Mouse (Mus musculus) thymus, adult 2 months (tissue): ENCODE results near the gene Olfr117. TPM values are rescaled to one million over a fixed set of nuclear protein-coding genes. Genes with fewer than 3 reads are reported as not detected.
"Not testable (repeated sequence)": the region's sequence is repeated elsewhere in the genome, so short reads cannot be mapped to it uniquely, and the experiment has no call there.

Experiments used
- DNase-seq: peaks from one replicate; pipeline ENCODE4 v3.0.0; 2021
- H3K27ac ChIP-seq: fragments of 200-500 bp; 2 replicates; pipeline ENCODE4 v1.5.1; 2012; ENCODE audit warnings: low read length, control low read depth; ENCODE audit not compliant: control insufficient read depth, insufficient read depth
- H3K27me3 ChIP-seq: fragments of 200-500 bp; 2 replicates; pipeline ENCODE4 v1.6.1; 2012; ENCODE audit warnings: mild to moderate bottlenecking, low read length, moderate library complexity, mixed read lengths; ENCODE audit not compliant: control insufficient read depth, insufficient read depth
- H3K36me3 ChIP-seq: fragments of 200-500 bp; 2 replicates; pipeline ENCODE4 v1.6.1; 2012; ENCODE audit warnings: mild to moderate bottlenecking, low read length, moderate library complexity; ENCODE audit not compliant: control insufficient read depth, insufficient read depth
- H3K4me1 ChIP-seq: fragments of 200-500 bp; replicated peaks from 2 replicates; pipeline ENCODE4 v1.6.1; 2012; ENCODE audit warnings: low read length; ENCODE audit not compliant: control insufficient read depth, insufficient read depth
- H3K4me3 ChIP-seq: fragments of 200-500 bp; 2 replicates; pipeline ENCODE4 v1.5.1; 2012; ENCODE audit warnings: mild to moderate bottlenecking, low read length, control low read depth, moderate library complexity; ENCODE audit not compliant: control insufficient read depth, insufficient read depth
- CTCF ChIP-seq: fragments of 200-500 bp; IDR thresholded peaks from 2 replicates; pipeline ENCODE4 v1.5.1; 2012; ENCODE audit warnings: mild to moderate bottlenecking, control low read depth, low read length, moderate library complexity, borderline replicate concordance; ENCODE audit not compliant: control insufficient read depth, poor library complexity, insufficient read depth; ENCODE audit errors: extremely low read depth
- POLR2A ChIP-seq: fragments of 200-500 bp; IDR thresholded peaks from 2 replicates; pipeline ENCODE4 v1.6.1; 2012; ENCODE audit warnings: mild to moderate bottlenecking, low read length, control low read depth, moderate library complexity; ENCODE audit not compliant: control insufficient read depth, poor library complexity, insufficient read depth; ENCODE audit errors: extremely low read depth
- WGBS: fragments of 180-500 bp; shearing (Covaris S2); methylation state at CpG from one replicate; pipeline ENCODE4 v1.1.7; 2018; 5-methylcytosine and 5-hydroxymethylcytosine counted together
- polyA plus RNA-seq: library from polyadenylated mRNA; depleted of rRNA; stranded (reverse); fragments of >200 nt; gene quantifications from 2 replicates; pipeline ENCODE4 v1.2.3, GENCODE M21; 2012; rRNA removed

Gene Olfr117
- not detected in 2 replicates for polyA plus RNA-seq

DNA sequence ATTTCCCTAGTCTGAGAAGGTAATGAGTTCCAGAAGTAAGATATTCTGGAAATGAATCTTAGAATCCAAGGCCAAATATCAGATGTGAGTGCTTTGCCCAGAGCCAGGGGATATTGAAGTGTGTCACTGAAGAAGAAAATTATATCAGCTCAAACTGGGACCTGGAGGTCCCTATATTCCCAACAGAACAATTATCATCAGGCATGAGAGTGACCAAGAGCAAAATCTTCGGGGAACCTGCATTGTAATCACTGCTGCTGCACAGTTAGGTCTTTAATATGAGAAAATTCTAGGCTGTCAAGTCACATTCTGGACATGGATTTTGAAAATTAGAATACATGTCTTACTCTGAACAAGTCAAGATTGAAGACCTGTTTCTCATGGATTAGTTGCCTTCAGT is at the start of gene Olfr117:
Gene Olfr117, minus strand, starts transcription at position 101 of the 400 bp plus-strand sequence.
- TF ChIP-seq CTCF (no peak), POLR2A (no peak)
- no peaks in the 10 kb centered on the region for H3K4me1 ChIP-seq
- 58% methylated on average over 1 of the region's 1 CpGs for WGBS
- no peak within 1 kb of the TSS for H3K4me3 ChIP-seq
- no peaks in the 10 kb centered on the region for H3K36me3 ChIP-seq
- H3K27me3 ChIP-seq = no peaks in the 10 kb centered on the region
- H3K27ac ChIP-seq = no peak within 1 kb of the TSS
- DNase-seq = no peak

GRCm38 (mm10) chr17:37696264-37696663 is 32.7 kb upstream of the Olfr117 start, which contains the start of gene Olfr119:
Olfr119 (plus strand) TSS chr17:37696564.
- H3K4me3 ChIP-seq, H3K36me3 ChIP-seq, H3K4me1 ChIP-seq, H3K27me3 ChIP-seq, H3K27ac ChIP-seq, DNase-seq: not testable (repeated sequence)
- WGBS = 75% methylated on average over 1 of the region's 1 CpGs

- no peak within 1 kb of the TSS for H3K27ac ChIP-seq
- 76% methylated on average over 2 of the region's 2 CpGs for WGBS
- no peaks in the 10 kb centered on the region for H3K4me1 ChIP-seq
- H3K36me3 ChIP-seq = no peaks in the 10 kb centered on the region
- no peak within 1 kb of the TSS for H3K4me3 ChIP-seq
- DNase-seq = no peak
- no peak for TF ChIP-seq CTCF
- TF ChIP-seq POLR2A = no peak
- no peaks in the 10 kb centered on the region for H3K27me3 ChIP-seq
Measured at GRCm38 (mm10) chr17:37666688-37667087, 3.1 kb upstream of the Olfr117 start, which contains the start of gene Olfr118. Olfr118 (plus strand) TSS chr17:37666988.

GRCm38 (mm10) chr17:37627009-37627408 is 36.6 kb downstream of the Olfr117 start, which contains the start of the genes Olfr115 and Olfr116:
Olfr115 (minus strand) TSS chr17:37627109.
Olfr116 (minus strand) TSS chr17:37627199.
- 87% methylated on average over 2 of the region's 2 CpGs for WGBS
- Histone ChIP-seq H3K36me3 (no peaks in the 10 kb centered on the region), H3K27ac (no peak within 1 kb of the TSS), H3K27me3 (no peaks in the 10 kb centered on the region), H3K4me1 (no peaks in the 10 kb centered on the region), H3K4me3 (no peak within 1 kb of the TSS)
- no peak for DNase-seq
- TF ChIP-seq POLR2A (no peak), CTCF (no peak)

Other genes with a start within 250 kb of the Olfr117 start
- gene Olfr108, start 218.3 kb downstream of the Olfr117 start, polyA plus RNA-seq = not detected in 2 replicates
- not detected in 2 replicates for gene Olfr109, start 204.9 kb downstream of the Olfr117 start, polyA plus RNA-seq
- gene H2-M2, start 180.2 kb downstream of the Olfr117 start, polyA plus RNA-seq = 20.8 and 24.8 TPM in 2 replicates
- gene Olfr110, start 171.3 kb downstream of the Olfr117 start, polyA plus RNA-seq = 0.24 and 0.77 TPM in 2 replicates
- gene Olfr111, start 155.8 kb downstream of the Olfr117 start, polyA plus RNA-seq = 2.5 and 3.4 TPM in 2 replicates
- gene Olfr112, start 94.3 kb downstream of the Olfr117 start, polyA plus RNA-seq = not detected in 2 replicates
- not detected in 2 replicates for gene Olfr113, start 86.1 kb downstream of the Olfr117 start, polyA plus RNA-seq
- gene Olfr114, start 71.0 kb downstream of the Olfr117 start, polyA plus RNA-seq = not detected in 2 replicates
- not detected in 2 replicates for gene Olfr115, start 36.7 kb downstream of the Olfr117 start, polyA plus RNA-seq
- gene Olfr116, start 36.6 kb downstream of the Olfr117 start, polyA plus RNA-seq = not detected in 2 replicates
- gene Olfr118, start 3.2 kb upstream of the Olfr117 start, polyA plus RNA-seq = not detected in 2 replicates
- gene Olfr119, start 32.8 kb upstream of the Olfr117 start, polyA plus RNA-seq = not detected in 2 replicates
- gene Olfr120, start 58.0 kb upstream of the Olfr117 start, polyA plus RNA-seq = not detected in 2 replicates
- not detected in 2 replicates for gene Olfr121, start 85.1 kb upstream of the Olfr117 start, polyA plus RNA-seq
- gene Olfr122, start 104.8 kb upstream of the Olfr117 start, polyA plus RNA-seq = not detected in 2 replicates
- gene Olfr123, start 129.7 kb upstream of the Olfr117 start, polyA plus RNA-seq = not detected in 2 replicates
- not detected in 2 replicates for gene Olfr124, start 136.1 kb upstream of the Olfr117 start, polyA plus RNA-seq
- gene Olfr125, start 169.2 kb upstream of the Olfr117 start, polyA plus RNA-seq = not detected in 2 replicates
- not detected in 2 replicates for gene Olfr126, start 183.7 kb upstream of the Olfr117 start, polyA plus RNA-seq
- 0.09 TPM in 1 of 2 replicates, not detected in the other for gene Olfr127, start 236.7 kb upstream of the Olfr117 start, polyA plus RNA-seq